Mouse (Mus musculus) midbrain, postnatal 0 days (tissue): ENCODE measurements around the gene Camkv. TPM values are rescaled to one million over a fixed set of nuclear protein-coding genes. Genes with fewer than 3 reads are reported as not detected.

Experiments used
- ATAC-seq: fragments of 200-750 bp; cut with Nextera tagmentation; 2 replicates; pipeline ENCODE4 v1.8.0; 2017; ENCODE audit warnings: moderate number of reproducible peaks, mild to moderate bottlenecking, moderate TSS enrichment, moderate library complexity; ENCODE audit not compliant: low FRiP score
- DNase-seq: peaks from one replicate; pipeline ENCODE4 v3.0.0-alpha.2; 2015; ENCODE audit warnings: low spot score
- H3K27ac ChIP-seq: fragments of 300-500 bp; sonication (generic); 2 replicates; pipeline ENCODE4 v1.5.1; 2014; ENCODE audit warnings: low read depth, mild to moderate bottlenecking, low read length, mixed read lengths
- H3K27me3 ChIP-seq: fragments of 300-500 bp; sonication (generic); 2 replicates; pipeline ENCODE4 v1.6.1; 2014; ENCODE audit warnings: low read length, control low read depth, mixed read lengths; ENCODE audit not compliant: insufficient read depth
- H3K36me3 ChIP-seq: fragments of 300-500 bp; sonication (generic); 2 replicates; pipeline ENCODE4 v1.6.1; 2014; ENCODE audit warnings: low read length, control low read depth, mixed read lengths; ENCODE audit not compliant: insufficient read depth
- H3K4me1 ChIP-seq: fragments of 300-500 bp; sonication (generic); 2 replicates; pipeline ENCODE4 v1.6.1; 2014; ENCODE audit warnings: mild to moderate bottlenecking, control low read depth, antibody characterized with exemption, low read length, mixed read lengths; ENCODE audit not compliant: insufficient read depth
- H3K4me2 ChIP-seq: fragments of 300-500 bp; sonication (generic); 2 replicates; pipeline ENCODE4 v1.6.1; 2014; ENCODE audit warnings: low read depth, mild to moderate bottlenecking, low read length, mixed read lengths; ENCODE audit not compliant: poor library complexity, severe bottlenecking
- H3K4me3 ChIP-seq: fragments of 300-500 bp; sonication (generic); 2 replicates; pipeline ENCODE4 v1.5.1; 2014; ENCODE audit warnings: low read depth, mild to moderate bottlenecking, low read length, moderate library complexity
- H3K9ac ChIP-seq: fragments of 300-500 bp; sonication (generic); replicated peaks from 2 replicates; pipeline ENCODE4 v1.6.1; 2014; ENCODE audit warnings: mild to moderate bottlenecking, low read length, moderate library complexity, mixed read lengths; ENCODE audit not compliant: poor library complexity, severe bottlenecking
- H3K9me3 ChIP-seq: fragments of 300-500 bp; sonication (generic); 2 replicates; pipeline ENCODE4 v1.6.1; 2016; ENCODE audit warnings: low read length, control low read depth
- CTCF ChIP-seq: IDR thresholded peaks from 2 replicates; pipeline ENCODE4 v1.5.1; 2016; ENCODE audit warnings: antibody characterized with exemption, mild to moderate bottlenecking
- WGBS: fragments of 180-500 bp; shearing (Covaris S2); extraction: QIAGEN DNeasy Blood & Tissue Kit; methylation state at CpG from one replicate; pipeline ENCODE4 v1.1.7; 2014; 5-methylcytosine and 5-hydroxymethylcytosine counted together
- polyA plus RNA-seq: library from polyadenylated mRNA; unstranded; fragments of >200 nt; fragmentation: Nextera tagmentation; extraction: Ambion mirVana; gene quantifications from 2 replicates; pipeline ENCODE4 v1.2.1, GENCODE M21; 2015
- total RNA-seq: library from RNA; depleted of rRNA; stranded (reverse); fragments of >200 nt; gene quantifications from 2 replicates; pipeline ENCODE4 v1.2.3, GENCODE M21; 2014

Camkv gene
- total and polyA plus RNA-seq, 2 experiments from 2014 or later: 133 to 136 TPM

DNA sequence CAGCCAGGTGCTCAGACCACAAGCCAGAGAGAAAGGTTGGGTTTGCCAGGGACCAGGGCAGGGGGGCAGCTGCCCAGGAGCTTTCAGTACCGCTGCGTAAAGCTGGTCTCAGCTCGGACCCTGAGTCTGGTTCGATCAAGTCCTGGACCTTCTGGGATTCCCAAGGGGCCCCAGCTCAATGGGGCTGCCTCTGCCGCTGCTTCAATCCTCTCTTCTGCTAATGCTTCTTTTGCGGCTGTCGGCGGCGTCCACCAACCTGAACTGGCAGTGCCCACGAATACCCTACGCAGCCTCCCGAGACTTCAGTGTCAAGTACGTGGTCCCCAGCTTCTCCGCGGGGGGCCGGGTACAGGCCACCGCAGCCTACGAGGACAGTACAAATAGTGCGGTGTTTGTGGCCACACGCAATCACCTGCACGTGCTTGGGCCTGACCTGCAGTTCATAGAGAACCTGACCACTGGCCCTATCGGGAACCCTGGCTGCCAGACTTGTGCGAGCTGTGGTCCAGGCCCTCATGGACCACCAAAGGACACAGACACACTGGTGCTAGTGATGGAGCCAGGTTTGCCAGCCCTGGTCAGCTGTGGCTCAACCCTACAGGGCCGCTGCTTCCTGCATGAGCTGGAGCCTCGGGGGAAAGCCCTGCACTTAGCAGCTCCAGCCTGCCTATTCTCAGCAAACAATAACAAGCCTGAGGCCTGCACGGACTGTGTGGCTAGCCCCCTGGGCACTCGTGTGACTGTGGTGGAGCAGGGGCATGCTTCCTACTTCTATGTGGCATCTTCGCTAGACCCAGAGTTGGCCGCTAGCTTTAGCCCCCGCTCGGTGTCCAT lies 28.3 kb upstream of the Camkv start:
- Histone ChIP-seq H3K4me1 (peaks cover 5% of the 10 kb centered on the region; the same call in 1 of the 2 replicates), H3K9me3 (no peaks in the 10 kb centered on the region), H3K9ac (0 out of 2 replicates have a peak overlapping the region, but pooled peaks have one; percentile 4), H3K4me3 (peak overlapping the region; percentile 13; the same call in 1 of the 2 replicates), H3K36me3 (0 out of 2 replicates have a peak, but pooled peaks cover 4% of the 10 kb centered on the region), H3K27ac (no peak overlapping the region), H3K27me3 (no peaks in the 10 kb centered on the region), H3K4me2 (peak overlapping the region; percentile 39)
- ATAC-seq (no peak), DNase-seq (no peak)
- 48% methylated on average over 31 of the region's 31 CpGs for WGBS
- TF ChIP-seq CTCF: no peak

DNA sequence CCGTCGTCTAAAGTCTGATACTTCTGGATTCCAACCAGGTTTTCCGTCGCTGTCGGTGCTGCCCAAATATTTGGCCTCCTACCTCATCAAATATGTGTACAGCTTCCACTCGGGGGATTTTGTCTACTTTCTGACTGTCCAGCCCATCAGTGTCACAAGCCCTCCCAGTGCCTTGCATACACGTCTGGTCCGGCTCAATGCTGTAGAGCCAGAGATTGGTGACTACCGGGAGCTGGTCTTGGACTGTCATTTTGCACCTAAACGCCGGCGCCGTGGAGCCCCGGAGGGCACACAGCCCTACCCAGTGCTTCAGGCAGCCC lies 27.7 kb upstream of the Camkv start:
- DNase-seq (no peak), ATAC-seq (no peak)
- Histone ChIP-seq H3K36me3 (0 out of 2 replicates have a peak, but pooled peaks cover 4% of the 10 kb centered on the region), H3K4me1 (peaks cover 5% of the 10 kb centered on the region; the same call in 1 of the 2 replicates), H3K4me3 (no peak overlapping the region), H3K4me2 (no peak overlapping the region), H3K9ac (no peak overlapping the region), H3K27ac (no peak overlapping the region), H3K27me3 (no peaks in the 10 kb centered on the region), H3K9me3 (no peaks in the 10 kb centered on the region)
- WGBS: 77% methylated on average over 14 of the region's 14 CpGs
- no peak for TF ChIP-seq CTCF

DNA sequence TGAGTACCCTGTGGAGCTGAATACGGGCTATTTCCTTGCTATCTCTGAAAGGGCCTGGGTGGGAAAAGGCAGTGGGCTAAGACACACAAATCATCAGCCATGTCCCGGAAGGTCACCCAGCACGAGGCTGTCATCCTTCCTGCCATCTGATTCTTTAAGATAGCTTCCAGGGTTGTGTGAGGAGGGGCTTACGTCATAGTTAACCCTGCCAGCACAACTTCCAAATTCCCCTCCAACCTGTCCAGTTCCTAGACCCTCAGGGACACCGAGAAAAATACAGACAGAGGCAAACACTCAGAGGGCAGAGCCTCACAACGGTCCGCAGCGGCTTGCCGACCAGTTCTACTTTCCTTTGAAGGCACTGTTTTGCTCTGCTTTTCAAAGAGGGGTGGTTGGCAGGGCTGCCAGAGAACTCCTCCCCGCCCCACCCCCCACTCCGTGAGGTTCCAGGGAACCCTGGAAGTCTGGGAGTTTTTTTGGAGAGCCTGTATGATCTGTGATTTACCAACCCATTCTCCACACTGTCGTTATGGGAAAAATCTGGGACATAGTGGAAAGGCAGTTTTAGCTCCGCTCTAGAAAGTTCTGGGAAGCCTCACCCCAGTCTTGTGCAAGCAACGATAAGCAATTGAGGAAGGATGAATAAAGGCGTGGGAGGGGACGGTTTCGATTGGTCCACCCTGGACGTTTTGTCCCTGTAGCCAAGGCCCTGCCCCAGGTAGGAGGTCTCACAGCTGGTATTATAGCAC lies 26.9 kb upstream of the Camkv start:
- Histone ChIP-seq H3K4me1 (peaks cover 5% of the 10 kb centered on the region; the same call in 1 of the 2 replicates), H3K27ac (no peak overlapping the region), H3K4me2 (no peak overlapping the region), H3K4me3 (no peak overlapping the region), H3K9me3 (no peaks in the 10 kb centered on the region), H3K27me3 (no peaks in the 10 kb centered on the region), H3K9ac (no peak overlapping the region), H3K36me3 (0 out of 2 replicates have a peak, but pooled peaks cover under 1% of the 10 kb centered on the region)
- DNase-seq (no peak), ATAC-seq (no peak)
- TF ChIP-seq CTCF: no peak
- 31% methylated on average over 18 of the region's 18 CpGs for WGBS

DNA sequence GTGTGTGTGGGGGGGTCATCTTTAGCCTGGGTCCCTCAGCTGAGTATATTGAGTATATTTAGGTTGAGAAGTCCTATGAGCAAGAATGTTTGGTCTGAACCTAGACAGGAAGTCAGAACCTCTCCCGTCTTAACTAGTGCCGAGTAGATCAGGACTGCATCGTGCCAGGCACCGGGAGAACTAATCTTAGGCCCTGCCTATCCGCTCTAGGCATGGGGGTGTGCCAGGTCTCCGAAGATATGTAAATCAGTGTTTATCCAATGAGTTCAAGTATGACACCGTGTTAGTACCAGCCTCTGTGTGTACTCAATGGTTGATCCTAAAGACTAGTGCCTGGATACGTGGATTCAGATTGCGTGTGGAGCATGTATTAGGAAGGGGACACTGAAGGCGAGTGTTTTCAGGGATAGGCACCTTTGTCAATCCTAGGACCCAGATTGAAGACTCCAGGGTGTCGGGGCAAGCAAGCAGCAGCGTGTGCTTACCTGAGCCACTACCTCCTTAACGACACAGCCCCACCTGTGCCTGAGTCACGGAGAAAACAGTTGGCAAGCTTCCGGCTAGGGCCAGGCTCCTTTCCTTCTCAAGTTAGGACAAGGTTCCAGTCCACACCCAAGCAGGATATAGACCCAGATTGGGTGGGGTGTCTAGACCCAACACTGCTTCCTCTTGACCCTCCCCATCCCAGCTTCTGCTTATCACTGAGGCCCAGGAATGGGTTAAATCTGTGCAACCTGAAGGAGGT lies 25.3 kb upstream of the Camkv start:
- TF ChIP-seq CTCF: no peak
- no peaks in the 10 kb centered on the region for H3K36me3 ChIP-seq
- no peaks in the 10 kb centered on the region for H3K27me3 ChIP-seq
- no peaks in the 10 kb centered on the region for H3K9me3 ChIP-seq
- no peak overlapping the region for H3K4me3 ChIP-seq
- ATAC-seq (no peak), DNase-seq (no peak)
- no peak overlapping the region for H3K9ac ChIP-seq
- WGBS: 90% methylated on average over 15 of the region's 15 CpGs
- peaks cover 5% of the 10 kb centered on the region; the same call in 1 of the 2 replicates for H3K4me1 ChIP-seq
- no peak overlapping the region for H3K4me2 ChIP-seq
- no peak overlapping the region for H3K27ac ChIP-seq

DNA sequence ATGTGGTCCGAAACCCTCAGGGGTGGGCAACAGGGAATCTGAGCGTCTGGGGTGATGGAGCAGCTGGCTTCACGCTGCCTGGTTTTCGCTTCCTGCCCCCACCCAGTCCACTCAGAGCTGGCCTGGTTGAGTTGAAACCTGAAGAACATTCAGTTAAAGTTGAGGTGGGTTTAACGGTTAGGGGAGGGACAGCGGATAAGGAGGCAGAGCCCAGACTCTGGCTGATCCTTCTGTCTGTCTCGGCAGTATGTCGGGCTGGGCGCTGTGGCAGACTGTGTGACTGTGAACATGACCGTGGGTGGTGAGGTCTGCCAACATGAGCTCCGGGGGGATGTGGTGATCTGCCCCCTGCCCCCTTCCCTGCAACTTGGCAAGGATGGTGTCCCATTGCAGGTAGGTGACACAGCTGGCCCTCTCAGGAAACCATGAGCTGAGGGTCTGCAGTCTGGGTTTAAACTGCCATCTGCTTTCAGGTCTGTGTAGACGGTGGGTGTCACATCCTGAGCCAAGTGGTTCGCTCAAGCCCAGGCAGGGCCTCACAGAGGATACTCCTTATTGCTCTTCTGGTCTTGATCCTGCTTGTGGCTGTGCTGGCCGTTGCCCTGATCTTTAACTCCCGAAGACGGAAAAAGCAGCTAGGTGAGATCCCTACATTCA lies 20.6 kb upstream of the Camkv start:
- Histone ChIP-seq H3K27me3 (no peaks in the 10 kb centered on the region), H3K4me3 (no peak overlapping the region), H3K4me2 (no peak overlapping the region), H3K36me3 (no peaks in the 10 kb centered on the region), H3K9me3 (no peaks in the 10 kb centered on the region), H3K4me1 (peaks cover 14% of the 10 kb centered on the region; the same call in 1 of the 2 replicates), H3K27ac (no peak overlapping the region), H3K9ac (no peak overlapping the region)
- TF ChIP-seq CTCF: no peak
- DNase-seq (no peak), ATAC-seq (no peak)
- WGBS: 83% methylated on average over 16 of the region's 16 CpGs
